Mouse (Mus musculus) hindbrain, embryonic 10.5 days (tissue): ENCODE measurements around the gene Ppfia4. TPM values are rescaled to one million over a fixed set of nuclear protein-coding genes. Genes with fewer than 3 reads are reported as not detected.

Source experiments
- DNase-seq: peaks from one replicate; pipeline ENCODE4 v3.0.0-alpha.2; 2017; ENCODE audit warnings: low spot score
- H3K27ac ChIP-seq: fragments of 300-500 bp; sonication (generic); 2 replicates; pipeline ENCODE4 v1.5.1; 2016; ENCODE audit warnings: mild to moderate bottlenecking, moderate library complexity
- H3K27me3 ChIP-seq: fragments of 300-500 bp; sonication (generic); 2 replicates; pipeline ENCODE4 v1.6.1; 2016; ENCODE audit warnings: mild to moderate bottlenecking; ENCODE audit not compliant: poor library complexity, insufficient read depth, severe bottlenecking
- H3K36me3 ChIP-seq: fragments of 300-500 bp; sonication (generic); 2 replicates; pipeline ENCODE4 v1.6.1; 2016; ENCODE audit warnings: mild to moderate bottlenecking, moderate library complexity
- H3K4me1 ChIP-seq: fragments of 300-500 bp; sonication (generic); replicated peaks from 2 replicates; pipeline ENCODE4 v1.6.1; 2016; ENCODE audit warnings: mild to moderate bottlenecking
- H3K4me3 ChIP-seq: fragments of 300-500 bp; sonication (generic); 2 replicates; pipeline ENCODE4 v1.5.1; 2016; ENCODE audit warnings: mild to moderate bottlenecking, moderate library complexity
- H3K9me3 ChIP-seq: fragments of 300-500 bp; sonication (generic); 2 replicates; pipeline ENCODE4 v1.6.1; 2016; ENCODE audit warnings: mild to moderate bottlenecking, moderate library complexity
- WGBS: fragments of 180-500 bp; shearing (Covaris S2); methylation state at CpG from one replicate; pipeline ENCODE4 v1.1.7; 2016; 5-methylcytosine and 5-hydroxymethylcytosine counted together
- polyA plus RNA-seq: library from polyadenylated mRNA; unstranded; fragments of >200 nt; fragmentation: Nextera tagmentation; extraction: Ambion mirVana; gene quantifications from 2 replicates; pipeline ENCODE4 v1.2.1, GENCODE M21; 2016

Ppfia4 gene
- polyA plus RNA-seq, 1 experiment from 2014 or later, result 4.1 TPM

DNA sequence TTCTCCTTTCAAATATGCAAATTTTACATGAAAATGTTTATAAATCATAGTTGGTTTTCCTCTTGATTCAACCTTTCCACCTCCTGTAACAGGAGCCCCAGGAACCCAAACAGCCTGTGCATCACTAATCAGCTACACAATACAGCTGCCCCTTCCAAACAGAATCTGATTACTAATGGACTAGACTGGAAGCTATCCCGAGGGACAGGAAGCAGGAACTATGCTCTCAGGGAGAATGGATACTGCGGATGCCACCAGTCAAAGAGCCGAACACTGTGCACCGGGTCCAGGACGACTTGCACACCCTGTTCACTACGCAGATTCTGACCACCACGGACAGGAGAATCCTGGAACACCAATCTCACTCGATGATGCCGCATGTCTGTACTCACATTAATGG lies 15.1 kb upstream of the Ppfia4 start:
- Histone ChIP-seq H3K9me3 (no peaks in the 10 kb centered on the region), H3K4me3 (no peak overlapping the region), H3K27me3 (peaks cover 10% of the 10 kb centered on the region; the same call in 1 of the 2 replicates), H3K36me3 (peaks cover 71% of the 10 kb centered on the region), H3K4me1 (peaks cover 20% of the 10 kb centered on the region), H3K27ac (no peak overlapping the region)
- no peak for DNase-seq
- WGBS, result 88% methylated on average over 9 of the region's 9 CpGs

DNA sequence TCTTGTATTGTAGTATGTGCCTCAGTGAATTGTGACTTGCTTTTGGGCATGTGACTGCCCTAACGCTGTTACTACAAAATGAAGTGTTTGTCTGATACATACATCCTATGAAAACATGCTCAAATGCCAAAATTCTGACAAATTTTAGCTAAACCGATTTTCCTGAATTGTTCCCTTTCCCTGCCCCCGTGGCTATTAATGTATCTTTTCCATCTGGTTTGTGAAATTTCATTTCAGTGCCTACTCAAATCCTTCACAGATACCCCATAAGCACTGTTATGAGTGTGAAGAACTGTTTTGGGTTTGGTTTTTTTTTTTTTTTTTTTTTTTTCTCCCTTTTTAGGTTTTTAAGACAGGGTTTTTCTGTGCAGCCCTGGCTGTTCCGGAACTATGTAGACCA lies 12.3 kb upstream of the Ppfia4 start:
- 74% methylated on average over 4 of the region's 4 CpGs for WGBS
- DNase-seq, result no peak
- H3K27ac ChIP-seq, result peak overlapping the region; percentile 82
- H3K9me3 ChIP-seq, result no peaks in the 10 kb centered on the region
- H3K4me1 ChIP-seq, result peaks cover 30% of the 10 kb centered on the region
- peaks cover 44% of the 10 kb centered on the region for H3K36me3 ChIP-seq
- peak overlapping the region; percentile 64 for H3K4me3 ChIP-seq
- peaks cover 10% of the 10 kb centered on the region; the same call in 1 of the 2 replicates for H3K27me3 ChIP-seq

DNA sequence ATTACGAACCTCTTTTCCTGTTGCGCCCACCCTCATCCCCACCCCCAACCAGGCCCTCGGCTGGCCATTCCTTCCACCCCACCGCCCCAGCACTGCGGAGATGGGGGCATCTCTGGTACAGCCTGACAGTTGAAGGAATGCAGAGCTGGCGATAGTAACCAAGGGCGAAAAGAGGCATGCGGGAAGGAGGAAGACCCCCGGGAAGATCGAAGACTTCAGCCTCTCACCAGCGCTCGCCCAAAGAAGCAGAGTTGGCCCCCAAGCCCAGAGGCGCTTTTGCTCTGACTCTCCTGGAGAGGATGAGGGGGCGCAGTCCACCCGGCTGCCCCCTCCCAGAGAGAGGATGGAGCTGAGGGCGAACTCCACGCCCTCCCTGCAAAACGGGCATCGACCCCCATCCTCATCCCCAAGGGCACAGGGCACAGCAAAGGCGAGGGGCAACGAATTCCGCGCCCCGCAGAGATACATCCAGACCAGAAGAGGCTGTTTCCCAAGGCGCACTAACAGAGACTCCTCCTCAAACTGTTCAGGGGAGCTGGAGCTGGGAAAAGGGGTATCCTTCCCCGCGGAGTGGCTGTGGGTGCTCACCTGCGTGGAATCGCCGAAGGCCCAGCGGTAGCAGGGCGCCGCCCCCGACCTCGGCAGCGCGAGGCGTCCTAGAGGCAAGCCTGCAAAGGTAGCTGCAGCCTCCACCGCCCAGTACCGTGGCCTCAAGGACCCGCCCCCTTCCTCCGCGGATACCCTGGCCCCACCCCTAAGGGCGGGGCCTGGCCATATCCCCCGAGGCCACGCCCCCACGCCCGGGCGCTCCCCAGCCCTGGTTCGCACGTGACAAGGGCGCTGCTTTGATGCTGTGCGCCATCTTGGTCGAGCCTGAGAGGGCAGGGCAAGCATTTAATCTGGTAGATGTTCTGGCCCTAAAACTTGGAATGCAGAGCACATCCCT lies 11.6 kb upstream of the Ppfia4 start:
- peak overlapping the region; percentile 82 for H3K27ac ChIP-seq
- DNase-seq, result peak; percentile 94
- WGBS, result 1% methylated on average over 54 of the region's 54 CpGs
- peaks cover 30% of the 10 kb centered on the region for H3K4me1 ChIP-seq
- H3K4me3 ChIP-seq, result peak overlapping the region; percentile 64
- H3K36me3 ChIP-seq, result peaks cover 36% of the 10 kb centered on the region
- H3K9me3 ChIP-seq, result no peaks in the 10 kb centered on the region
- H3K27me3 ChIP-seq, result peaks cover 10% of the 10 kb centered on the region; the same call in 1 of the 2 replicates

DNA sequence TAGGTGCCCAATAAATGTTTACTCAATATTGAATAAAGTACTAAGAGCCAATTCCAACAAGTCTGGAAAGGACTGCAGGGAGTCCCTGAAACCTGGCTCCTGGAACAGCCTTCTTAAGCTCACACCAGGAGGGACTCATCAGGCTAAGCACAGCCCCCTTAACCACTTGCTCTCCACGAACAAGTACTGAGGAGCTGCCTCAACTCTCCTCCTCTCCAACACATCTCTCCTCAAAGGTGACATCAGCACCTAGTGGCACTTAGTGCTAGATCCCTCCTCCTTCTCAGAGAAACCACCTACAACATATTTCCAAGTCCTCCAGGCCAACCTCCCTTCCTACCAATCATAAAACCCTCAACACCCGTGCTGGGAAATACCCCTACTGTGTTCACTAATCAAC lies 10.8 kb upstream of the Ppfia4 start:
- peak overlapping the region; percentile 64 for H3K4me3 ChIP-seq
- 4% methylated on average over 2 of the region's 2 CpGs for WGBS

DNA sequence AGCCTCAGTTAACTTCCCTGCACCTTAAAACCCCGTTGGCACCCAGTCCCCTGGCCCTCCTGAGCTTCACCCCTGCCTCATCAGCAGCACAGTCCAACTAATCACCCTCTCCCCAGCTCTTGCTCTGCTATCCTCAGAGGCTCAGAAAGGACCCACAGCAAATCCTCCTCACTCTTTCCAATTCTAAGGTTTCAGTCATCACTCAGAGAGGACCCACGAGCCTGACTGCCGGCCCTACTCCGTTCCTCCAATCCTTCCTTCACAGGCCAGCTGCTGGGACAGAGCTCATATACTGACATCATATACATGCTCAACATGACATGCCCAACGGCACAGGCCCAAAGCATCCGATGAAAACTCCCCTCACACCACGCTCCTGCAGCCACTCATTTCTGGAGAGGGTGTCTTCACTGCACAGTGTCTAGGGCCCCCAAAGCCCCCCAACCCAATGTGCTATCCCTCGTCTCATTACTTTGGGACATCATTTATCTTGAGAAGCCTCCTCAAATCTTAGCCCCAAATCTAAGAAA lies 10.1 kb upstream of the Ppfia4 start:
- WGBS, result 85% methylated on average over 8 of the region's 8 CpGs
- Histone ChIP-seq H3K36me3 (peaks cover 25% of the 10 kb centered on the region), H3K4me1 (peaks cover 30% of the 10 kb centered on the region), H3K27ac (no peak overlapping the region), H3K4me3 (no peak overlapping the region), H3K9me3 (no peaks in the 10 kb centered on the region), H3K27me3 (peaks cover 10% of the 10 kb centered on the region; the same call in 1 of the 2 replicates)
- DNase-seq, result no peak

More for the DNA sequence above, 10.8 kb upstream of the Ppfia4 start:
- peaks cover 31% of the 10 kb centered on the region for H3K36me3 ChIP-seq
- H3K4me1 ChIP-seq, result peaks cover 30% of the 10 kb centered on the region
- H3K9me3 ChIP-seq, result no peaks in the 10 kb centered on the region
- peaks cover 10% of the 10 kb centered on the region; the same call in 1 of the 2 replicates for H3K27me3 ChIP-seq
- no peak for DNase-seq
- H3K27ac ChIP-seq, result peak overlapping the region; percentile 82; the same call in 1 of the 2 replicates

DNA sequence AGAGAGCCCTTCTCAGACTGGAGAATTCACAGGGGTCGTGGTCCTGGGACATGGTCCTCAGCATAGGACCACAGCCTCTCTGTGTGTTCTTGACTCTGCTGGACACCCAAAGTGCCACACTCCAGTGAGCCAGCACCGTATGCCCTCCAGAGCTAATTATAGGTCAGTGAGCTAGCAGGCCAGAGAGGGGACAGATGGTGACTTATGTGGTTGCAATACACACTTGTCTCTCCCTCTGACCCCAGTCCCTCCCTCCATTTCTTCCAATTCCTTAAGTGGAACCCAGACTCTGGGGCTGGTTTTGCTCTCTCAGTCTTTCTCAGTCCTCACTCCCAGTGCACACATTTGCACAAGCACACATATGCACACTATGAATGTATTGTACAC lies 9.5 kb upstream of the Ppfia4 start:
- Histone ChIP-seq H3K27me3 (peaks cover 10% of the 10 kb centered on the region; the same call in 1 of the 2 replicates), H3K36me3 (peaks cover 19% of the 10 kb centered on the region), H3K4me1 (peaks cover 33% of the 10 kb centered on the region), H3K4me3 (no peak overlapping the region), H3K9me3 (no peaks in the 10 kb centered on the region), H3K27ac (no peak overlapping the region)
- 77% methylated on average over 2 of the region's 2 CpGs for WGBS
- DNase-seq, result no peak

DNA sequence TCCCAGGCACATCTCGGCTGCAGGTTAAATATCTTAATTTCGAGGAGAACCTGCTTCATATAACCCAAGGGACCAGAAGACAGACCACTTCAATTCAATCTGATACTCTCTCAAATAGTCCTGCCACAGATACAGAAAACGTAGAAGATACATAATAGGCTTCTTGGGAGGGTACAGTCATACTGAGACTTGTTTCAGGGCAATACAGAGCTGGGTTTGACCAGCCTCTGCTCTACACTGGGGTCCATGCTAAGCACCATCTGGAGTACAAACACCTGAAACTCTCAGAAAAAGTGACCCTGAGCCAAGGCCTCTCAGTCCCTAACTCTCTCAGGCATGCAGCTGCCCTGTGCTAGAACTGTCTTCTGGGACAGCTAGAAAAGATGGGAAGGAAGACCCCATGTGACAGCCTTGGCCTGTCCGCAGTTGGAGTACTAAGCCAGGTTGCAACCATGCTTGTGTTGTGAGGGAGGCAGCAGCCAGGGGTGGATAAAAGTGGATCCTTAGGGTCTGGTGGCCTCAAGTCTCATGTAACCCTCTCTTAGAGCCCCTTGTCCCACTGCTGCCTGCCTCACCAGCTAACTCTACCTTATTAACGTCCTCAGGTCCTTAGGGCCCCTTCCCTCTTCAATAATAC lies 9.0 kb upstream of the Ppfia4 start:
- Histone ChIP-seq H3K36me3 (peaks cover 14% of the 10 kb centered on the region), H3K4me1 (peaks cover 33% of the 10 kb centered on the region), H3K9me3 (no peaks in the 10 kb centered on the region), H3K27ac (no peak overlapping the region), H3K4me3 (no peak overlapping the region), H3K27me3 (peaks cover 10% of the 10 kb centered on the region; the same call in 1 of the 2 replicates)
- WGBS, result 78% methylated on average over 5 of the region's 5 CpGs
- DNase-seq, result no peak

DNA sequence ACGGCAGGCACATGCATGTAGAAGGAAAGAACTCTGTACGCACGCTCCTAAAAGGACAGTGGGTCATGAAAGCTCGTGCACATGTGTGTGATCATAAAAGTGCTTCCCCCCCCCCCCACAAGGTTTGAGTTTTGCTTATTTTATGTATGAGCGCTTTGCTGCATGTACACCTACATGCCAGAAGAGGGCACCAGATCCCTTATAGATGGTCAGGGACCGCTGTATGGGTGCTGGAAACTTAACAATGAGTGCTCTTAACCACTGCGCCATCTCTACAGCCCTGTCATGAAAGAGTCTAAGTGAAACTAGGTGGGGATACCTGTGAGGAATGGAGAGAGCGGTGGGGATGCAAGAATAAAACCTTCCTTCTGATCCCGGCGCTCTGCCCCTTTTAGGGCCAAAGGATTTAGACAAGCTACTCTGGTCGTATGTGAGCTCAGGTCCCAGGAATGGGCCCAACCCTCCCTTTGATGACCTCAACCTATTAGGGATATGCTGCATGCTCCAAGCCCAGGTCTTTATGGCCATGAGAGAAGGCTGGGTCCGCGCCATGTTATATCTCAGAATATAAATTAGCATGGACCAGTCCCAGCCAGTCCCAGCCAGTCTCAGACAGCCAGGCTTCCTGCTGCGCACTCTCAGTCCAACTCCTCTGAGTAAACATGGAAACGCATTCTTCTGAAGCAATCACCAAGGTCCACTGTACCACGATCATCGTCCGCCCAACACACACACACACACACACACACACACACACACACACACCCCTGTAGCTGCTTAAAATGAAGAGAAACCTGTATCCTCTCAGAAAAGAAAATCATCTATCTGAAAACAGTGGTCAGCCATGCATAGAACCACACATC lies 7.3 kb upstream of the Ppfia4 start:
- Histone ChIP-seq H3K36me3 (no peaks in the 10 kb centered on the region), H3K9me3 (no peaks in the 10 kb centered on the region), H3K4me1 (peaks cover 41% of the 10 kb centered on the region), H3K4me3 (no peak overlapping the region), H3K27ac (no peak overlapping the region), H3K27me3 (peaks cover 10% of the 10 kb centered on the region; the same call in 1 of the 2 replicates)
- 94% methylated on average over 18 of the region's 18 CpGs for WGBS
- no peak for DNase-seq

DNA sequence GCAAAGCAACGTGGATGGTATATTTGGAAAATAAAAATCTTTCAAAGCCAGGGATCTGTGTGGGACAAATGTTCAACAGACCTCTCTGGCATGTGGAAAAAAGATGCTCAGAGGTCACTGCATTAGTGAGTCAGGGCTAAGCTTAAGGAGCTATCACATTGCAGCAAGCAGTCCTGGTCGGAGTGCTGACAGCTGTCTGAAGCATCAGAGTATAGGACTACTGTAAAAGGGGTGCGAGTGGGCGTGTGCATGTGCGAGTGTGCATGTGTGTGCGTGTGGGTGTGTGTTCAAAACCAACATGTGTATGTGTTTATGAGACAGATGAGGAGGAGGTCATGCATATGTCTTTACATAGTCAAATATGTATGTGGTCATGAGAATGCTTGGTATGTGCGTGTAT lies 6.4 kb upstream of the Ppfia4 start:
- H3K4me1 ChIP-seq, result peaks cover 41% of the 10 kb centered on the region
- no peaks in the 10 kb centered on the region for H3K36me3 ChIP-seq
- H3K4me3 ChIP-seq, result no peak overlapping the region
- whole genome bisulfite sequencing, result 92% methylated on average over 7 of the region's 7 CpGs
- no peak overlapping the region for H3K27ac ChIP-seq
- no peak for DNase-seq
- H3K27me3 ChIP-seq, result peaks cover 10% of the 10 kb centered on the region; the same call in 1 of the 2 replicates
- H3K9me3 ChIP-seq, result no peaks in the 10 kb centered on the region

DNA sequence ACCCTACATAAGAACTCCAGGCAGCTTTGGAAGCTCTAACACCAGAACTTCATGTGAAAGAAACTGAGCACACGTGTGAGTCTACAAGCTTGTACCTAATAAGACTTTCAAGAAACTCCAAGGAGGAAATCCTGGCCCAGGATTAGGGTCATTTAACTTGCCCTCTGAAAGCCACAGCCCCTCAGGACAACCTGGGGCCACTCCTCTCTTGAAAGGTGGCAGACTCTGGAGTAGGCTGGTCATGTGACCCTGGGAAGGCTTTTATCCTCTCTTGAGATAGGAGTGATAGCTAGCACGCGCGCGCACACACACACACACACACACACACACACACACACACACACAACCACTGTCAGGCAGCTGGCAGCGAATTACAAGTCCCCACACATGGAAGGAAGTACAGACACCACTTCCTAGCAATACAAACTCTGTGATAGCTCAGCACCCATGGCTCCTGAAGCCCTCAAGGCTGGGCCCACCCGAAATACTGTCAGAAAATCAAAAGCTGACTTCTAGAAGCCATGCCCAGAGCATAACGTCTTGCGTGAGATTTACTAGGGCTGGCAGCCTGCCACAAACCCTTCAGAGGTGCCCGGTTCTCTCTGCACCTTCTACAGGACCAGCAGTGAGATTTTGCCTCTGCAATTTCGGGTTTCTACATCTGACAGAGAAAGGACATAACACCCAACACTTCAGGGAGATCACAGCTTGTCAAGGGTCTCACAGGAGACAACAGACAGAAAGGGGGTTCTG lies 4.4 kb upstream of the Ppfia4 start:
- Histone ChIP-seq H3K27ac (no peak overlapping the region), H3K4me3 (no peak overlapping the region), H3K27me3 (no peaks in the 10 kb centered on the region), H3K36me3 (no peaks in the 10 kb centered on the region), H3K4me1 (peaks cover 33% of the 10 kb centered on the region), H3K9me3 (no peaks in the 10 kb centered on the region)
- no peak for DNase-seq
- WGBS, result 91% methylated on average over 11 of the region's 11 CpGs

DNA sequence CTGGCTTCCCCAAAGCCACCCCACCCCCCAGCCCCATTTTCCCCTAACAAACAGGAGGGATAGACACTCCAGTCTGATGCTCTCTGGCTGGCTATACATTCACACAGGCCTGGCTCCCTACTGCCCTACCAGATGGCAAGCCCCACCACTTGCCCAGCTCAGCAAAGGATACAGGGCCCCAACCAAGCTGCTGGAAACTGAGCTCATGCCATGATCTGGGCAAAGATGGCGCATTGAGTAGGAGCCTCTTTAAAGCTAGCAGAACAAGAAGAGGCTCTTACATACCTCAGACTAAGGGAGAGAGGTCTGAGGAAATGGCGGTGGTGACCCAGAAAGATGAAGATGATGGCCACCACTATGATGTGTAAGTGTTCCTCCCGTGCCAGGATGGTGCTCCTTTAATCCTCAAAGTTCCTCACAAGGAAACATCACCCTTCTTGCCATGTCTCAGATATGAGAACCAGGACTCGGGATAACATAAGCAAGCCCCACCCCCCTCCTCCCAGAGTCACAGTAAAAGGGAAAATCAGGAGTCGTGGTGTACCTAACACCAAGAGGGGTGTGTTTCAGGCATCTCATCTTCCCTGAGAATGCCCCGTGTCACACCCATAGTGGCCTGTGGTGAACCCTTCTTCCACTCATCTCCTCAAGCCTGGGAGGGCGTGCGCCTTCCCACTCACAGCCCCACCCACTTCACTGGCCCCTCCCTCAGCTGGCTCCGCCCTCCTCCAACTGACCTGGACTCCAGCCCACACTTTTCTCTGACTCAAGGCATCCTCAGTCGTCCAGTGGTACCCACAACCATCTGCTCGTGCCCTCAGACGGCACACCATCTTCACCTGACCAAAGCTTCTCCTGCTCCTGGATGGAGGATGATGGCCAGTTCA lies 3.4 kb upstream of the Ppfia4 start:
- no peaks in the 10 kb centered on the region for H3K27me3 ChIP-seq
- H3K4me1 ChIP-seq, result peaks cover 28% of the 10 kb centered on the region
- H3K9me3 ChIP-seq, result no peaks in the 10 kb centered on the region
- DNase-seq, result no peak
- H3K27ac ChIP-seq, result no peak overlapping the region
- H3K4me3 ChIP-seq, result no peak overlapping the region
- H3K36me3 ChIP-seq, result no peaks in the 10 kb centered on the region
- WGBS, result 79% methylated on average over 12 of the region's 12 CpGs
